ENCODE assay signal across 20 mouse cellular contexts in genomic region chr1:36233218-36233617, GRCm38 (mm10).
"Had no signal": no experiment of that assay in that cellular context is flagged by ENCODE, and none has a peak within 500 bp of the region (broad histone marks: within the 10 kb centered on the region; RNA-seq: fewer than 3 reads in every experiment).

No protein-coding gene starts in this region.

- H3K4me3 ChIP-seq: liver, embryonic 12.5 days; midbrain, embryonic 12.5 days; myocyte; neural tube, embryonic 13.5 days; neural tube, embryonic 15.5 days had no signal

- H3K9me3 ChIP-seq: liver, embryonic 12.5 days; midbrain, embryonic 12.5 days; neural tube, embryonic 13.5 days; neural tube, embryonic 15.5 days had no signal

- H3K4me2 ChIP-seq: liver, embryonic 12.5 days; lung, embryonic 14.5 days; midbrain, embryonic 12.5 days; neural tube, embryonic 13.5 days; neural tube, embryonic 15.5 days had no signal

- H3K27ac ChIP-seq: liver, embryonic 12.5 days; liver, embryonic 14.5 days; midbrain, embryonic 12.5 days; neural tube, embryonic 13.5 days; neural tube, embryonic 15.5 days had no signal

- H3K9ac ChIP-seq: liver, embryonic 12.5 days; liver, embryonic 14.5 days; lung, embryonic 14.5 days; midbrain, embryonic 12.5 days; neural tube, embryonic 13.5 days; neural tube, embryonic 15.5 days had no signal

- DNase-seq: lung, adult 18-20 months; lung, embryonic 14.5 days; lung, postnatal 10 days; lung, postnatal 4 days; midbrain, embryonic 14.5 days; retina, postnatal 1 day; right cerebral cortex, adult 18-20 months; right cerebral cortex, postnatal 25 days; right cerebral cortex, postnatal 4 days; spleen, adult 18-20 months; thymus, adult 18-20 months; thymus, postnatal 25 days; thymus, postnatal 4 days had no signal

- H3K27me3 ChIP-seq: liver, embryonic 12.5 days; midbrain, embryonic 12.5 days; neural tube, embryonic 13.5 days; neural tube, embryonic 15.5 days had no signal

- ATAC-seq: liver, embryonic 12.5 days; midbrain, embryonic 16.5 days had no signal

- H3K4me1 ChIP-seq: liver, embryonic 12.5 days; midbrain, embryonic 12.5 days; neural tube, embryonic 13.5 days; neural tube, embryonic 15.5 days had no signal
